Mouse (Mus musculus) kidney, adult 11 months (tissue): ENCODE results near the gene Icam1.
"Not testable (repeated sequence)": the region's sequence is repeated elsewhere in the genome, so short reads cannot be mapped to it uniquely, and the experiment has no call there.

Experiments
- DNase-seq: peaks from one replicate; pipeline ENCODE4 v3.0.0; 2022

The Icam1 gene

GRCm38 (mm10) chr9:20995069-20995468 lies 20.7 kb upstream of the Icam1 start:
- peak; percentile 85 for DNase-seq

- DNase-seq, result no peak
Measured at GRCm38 (mm10) chr9:20997065-20997464, 18.7 kb upstream of the Icam1 start.

DNA sequence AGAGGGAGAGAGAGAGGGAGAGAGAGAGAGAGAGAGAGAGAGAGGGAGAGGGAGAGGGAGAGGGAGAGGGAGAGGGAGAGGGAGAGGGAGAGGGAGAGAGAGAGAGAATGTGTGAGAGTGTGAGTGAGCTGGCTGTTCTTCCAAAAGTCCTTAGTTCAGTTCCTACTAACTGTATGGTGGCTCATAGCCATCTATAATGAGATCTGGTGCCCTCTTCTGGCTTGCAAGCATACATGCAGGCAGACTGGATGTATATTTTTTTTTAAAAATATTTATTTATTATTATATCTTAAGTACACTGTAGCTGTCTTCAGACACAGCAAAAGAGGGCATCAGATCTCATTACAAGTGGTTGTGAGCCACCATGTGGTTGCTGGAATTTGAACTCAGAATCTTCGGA lies 17.4 kb upstream of the Icam1 start:
- DNase-seq, result not testable (repeated sequence)

DNA sequence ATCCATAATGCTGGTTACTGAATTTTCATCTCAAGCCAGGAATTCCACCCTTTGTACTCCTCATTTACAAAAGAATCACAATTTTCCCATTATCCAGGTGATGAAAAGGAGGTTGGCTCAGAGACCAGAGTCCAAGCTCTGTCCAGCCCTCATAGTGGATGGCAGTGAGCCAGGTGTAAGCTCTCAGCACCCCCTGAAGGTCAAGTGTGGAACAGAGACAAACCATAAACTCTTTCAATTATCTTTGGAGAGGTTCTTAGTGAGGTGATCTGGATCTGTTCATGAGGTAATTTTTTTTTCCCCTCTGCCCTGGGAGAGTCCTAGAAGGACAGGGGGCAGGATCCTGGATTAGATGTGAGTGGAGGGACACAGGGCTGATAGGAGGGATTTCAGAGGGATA lies 15.0 kb upstream of the Icam1 start:
- DNase-seq, result peak; percentile 53

GRCm38 (mm10) chr9:21001651-21002200 lies 14.1 kb upstream of the Icam1 start:
- no peak for DNase-seq

DNA sequence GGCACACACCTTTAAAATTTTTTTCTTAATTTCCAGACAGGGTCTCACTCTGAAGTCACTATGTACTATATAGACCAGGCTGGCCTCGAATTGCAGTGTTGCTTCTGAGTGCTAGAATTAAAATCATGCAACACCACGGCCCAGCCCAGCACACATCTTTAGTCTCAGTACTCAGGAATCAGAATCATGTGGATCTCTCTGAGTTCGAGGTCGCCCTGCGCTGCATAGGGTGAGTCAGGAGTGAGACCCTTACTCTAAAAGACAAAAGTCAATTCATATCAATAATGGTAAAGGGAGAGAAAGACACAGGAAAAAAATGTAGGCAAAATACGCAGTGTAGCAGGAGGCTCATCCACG lies 13.5 kb upstream of the Icam1 start:
- no peak for DNase-seq

GRCm38 (mm10) chr9:21002627-21003551 lies 12.9 kb upstream of the Icam1 start, which contains the start of gene Mrpl4:
Mrpl4 (plus strand) TSS chr9:21002738.
- DNase-seq, result peak; percentile 80

GRCm38 (mm10) chr9:21007313-21007952 lies 8.4 kb upstream of the Icam1 start:
- no peak for DNase-seq

DNA sequence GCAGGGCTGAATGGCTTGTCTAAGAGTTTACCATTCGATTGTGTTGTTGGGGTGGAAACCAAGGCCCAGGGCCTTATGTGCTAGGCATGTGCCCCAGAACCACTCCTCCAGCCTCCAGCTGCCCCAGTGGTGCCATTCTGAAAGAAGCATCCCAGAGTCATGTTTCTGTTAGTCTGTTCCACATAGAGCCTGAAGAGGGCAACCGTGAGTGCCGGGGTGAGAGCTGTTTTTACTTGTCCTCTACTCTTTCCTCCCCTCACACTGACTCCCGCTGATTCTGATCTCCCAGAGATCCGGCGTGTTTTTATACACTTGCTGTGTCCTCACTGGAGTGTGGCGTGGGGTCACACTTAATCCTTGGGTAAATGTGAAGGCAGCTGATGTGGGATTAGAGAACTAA lies 7.8 kb upstream of the Icam1 start:
- no peak for DNase-seq

- DNase-seq, result no peak
Measured at GRCm38 (mm10) chr9:21010362-21010761, 5.4 kb upstream of the Icam1 start.

- not testable (repeated sequence) for DNase-seq
Measured at GRCm38 (mm10) chr9:21010939-21011541, 4.7 kb upstream of the Icam1 start.

- DNase-seq, result peak; percentile 58
Measured at GRCm38 (mm10) chr9:21011846-21012312, 3.9 kb upstream of the Icam1 start.

DNA sequence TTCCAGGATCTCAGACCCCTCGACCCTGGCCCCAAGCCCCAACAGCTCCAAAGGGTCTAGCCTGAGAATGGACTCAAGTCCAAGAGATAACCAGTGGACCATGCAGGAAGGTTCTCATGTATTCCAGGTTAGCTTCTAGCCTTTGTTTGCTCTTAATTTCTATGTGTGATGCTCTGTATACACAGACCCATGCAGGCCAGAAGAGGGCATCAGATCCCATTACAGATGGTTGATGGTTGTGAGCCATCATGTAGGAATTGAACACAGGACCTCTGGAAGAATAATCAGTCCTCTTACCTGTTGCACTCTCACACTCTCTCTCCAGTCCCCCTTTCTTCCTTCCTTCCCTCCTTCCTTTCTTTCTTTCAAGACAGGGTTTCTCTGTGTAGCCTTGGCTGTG lies 3.4 kb upstream of the Icam1 start:
- no peak for DNase-seq

- peak; percentile 60 for DNase-seq
Measured at GRCm38 (mm10) chr9:21014691-21015570, 854 bp upstream of the Icam1 start.

GRCm38 (mm10) chr9:21016331-21017176 lies 769 bp downstream of the Icam1 start:
- DNase-seq, result no peak

GRCm38 (mm10) chr9:21017177-21017575 lies 1.4 kb downstream of the Icam1 start:
- no peak for DNase-seq

GRCm38 (mm10) chr9:21018600-21018999 lies 2.8 kb downstream of the Icam1 start:
- no peak for DNase-seq

GRCm38 (mm10) chr9:21021363-21021762 lies 5.6 kb downstream of the Icam1 start:
- no peak for DNase-seq

- DNase-seq, result no peak
Measured at GRCm38 (mm10) chr9:21022288-21022687, 6.5 kb downstream of the Icam1 start.

- DNase-seq, result no peak
Measured at GRCm38 (mm10) chr9:21022726-21023125, 6.9 kb downstream of the Icam1 start.

DNA sequence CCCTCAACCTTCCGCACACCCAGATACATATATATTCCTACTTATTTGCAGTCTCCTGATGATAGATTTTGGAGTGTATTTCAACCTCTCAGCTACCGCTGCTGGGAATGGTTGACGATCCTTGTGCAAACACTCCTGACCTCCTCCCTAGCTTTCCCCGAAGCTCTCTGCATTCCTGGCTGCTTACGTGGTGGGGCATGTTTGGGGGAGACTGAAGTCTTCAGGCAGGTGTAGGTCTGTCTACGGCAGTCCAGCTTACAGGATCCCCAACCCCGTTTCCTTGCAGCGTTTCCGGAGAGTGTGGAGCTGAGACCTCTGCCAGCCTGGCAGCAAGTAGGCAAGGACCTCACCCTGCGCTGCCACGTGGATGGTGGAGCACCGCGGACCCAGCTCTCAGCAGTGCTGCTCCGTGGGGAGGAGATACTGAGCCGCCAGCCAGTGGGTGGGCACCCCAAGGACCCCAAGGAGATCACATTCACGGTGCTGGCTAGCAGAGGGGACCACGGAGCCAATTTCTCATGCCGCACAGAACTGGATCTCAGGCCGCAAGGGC lies 9.5 kb downstream of the Icam1 start:
- no peak for DNase-seq
